Mouse (Mus musculus) thymus, adult 2 months (tissue): ENCODE data around the gene Zcchc2. TPM values are rescaled to one million over a fixed set of nuclear protein-coding genes. Genes with fewer than 3 reads are reported as not detected.

ENCODE experiments used
- DNase-seq: peaks from one replicate; pipeline ENCODE4 v3.0.0; 2021
- H3K27ac ChIP-seq: fragments of 200-500 bp; 2 replicates; pipeline ENCODE4 v1.5.1; 2012; ENCODE audit warnings: low read length, control low read depth; ENCODE audit not compliant: control insufficient read depth, insufficient read depth
- H3K27me3 ChIP-seq: fragments of 200-500 bp; 2 replicates; pipeline ENCODE4 v1.6.1; 2012; ENCODE audit warnings: mild to moderate bottlenecking, low read length, moderate library complexity, mixed read lengths; ENCODE audit not compliant: control insufficient read depth, insufficient read depth
- H3K36me3 ChIP-seq: fragments of 200-500 bp; 2 replicates; pipeline ENCODE4 v1.6.1; 2012; ENCODE audit warnings: mild to moderate bottlenecking, low read length, moderate library complexity; ENCODE audit not compliant: control insufficient read depth, insufficient read depth
- H3K4me1 ChIP-seq: fragments of 200-500 bp; replicated peaks from 2 replicates; pipeline ENCODE4 v1.6.1; 2012; ENCODE audit warnings: low read length; ENCODE audit not compliant: control insufficient read depth, insufficient read depth
- H3K4me3 ChIP-seq: fragments of 200-500 bp; 2 replicates; pipeline ENCODE4 v1.5.1; 2012; ENCODE audit warnings: mild to moderate bottlenecking, low read length, control low read depth, moderate library complexity; ENCODE audit not compliant: control insufficient read depth, insufficient read depth
- CTCF ChIP-seq: fragments of 200-500 bp; IDR thresholded peaks from 2 replicates; pipeline ENCODE4 v1.5.1; 2012; ENCODE audit warnings: mild to moderate bottlenecking, control low read depth, low read length, moderate library complexity, borderline replicate concordance; ENCODE audit not compliant: control insufficient read depth, poor library complexity, insufficient read depth; ENCODE audit errors: extremely low read depth
- POLR2A ChIP-seq: fragments of 200-500 bp; IDR thresholded peaks from 2 replicates; pipeline ENCODE4 v1.6.1; 2012; ENCODE audit warnings: mild to moderate bottlenecking, low read length, control low read depth, moderate library complexity; ENCODE audit not compliant: control insufficient read depth, poor library complexity, insufficient read depth; ENCODE audit errors: extremely low read depth
- WGBS: fragments of 180-500 bp; shearing (Covaris S2); methylation state at CpG from one replicate; pipeline ENCODE4 v1.1.7; 2018; 5-methylcytosine and 5-hydroxymethylcytosine counted together
- polyA plus RNA-seq: library from polyadenylated mRNA; depleted of rRNA; stranded (reverse); fragments of >200 nt; gene quantifications from 2 replicates; pipeline ENCODE4 v1.2.3, GENCODE M21; 2012; rRNA removed

Zcchc2 gene
- 36.5 and 38.2 TPM in 2 replicates for polyA plus RNA-seq

- WGBS, result under 1% methylated on average over 81 of the region's 83 CpGs
- Histone ChIP-seq H3K36me3 (no peaks in the 10 kb centered on the region), H3K27me3 (no peaks in the 10 kb centered on the region), H3K27ac (peak within 1 kb of the TSS; percentile 65; the same call in 1 of the 2 replicates), H3K4me1 (peaks cover 7% of the 10 kb centered on the region), H3K4me3 (peak within 1 kb of the TSS; percentile 86)
- TF ChIP-seq CTCF (0 out of 2 replicates have a peak, but pooled peaks have one; percentile 9), POLR2A (peak; percentile 95)
- peak; percentile 99 for DNase-seq
These were observed at the start of gene Zcchc2 for GRCm38 (mm10) chr1:105990138-105990821. Gene Zcchc2, plus strand, starts transcription at chr1:105990406.

GRCm38 (mm10) chr1:105944927-105945580 lies 45.2 kb upstream of the Zcchc2 start:
- no peak for DNase-seq
- no peaks in the 10 kb centered on the region for H3K27me3 ChIP-seq
- TF ChIP-seq CTCF, result no peak
- no peak for TF ChIP-seq POLR2A
- WGBS, result 93% methylated on average over 10 of the region's 10 CpGs
- no peaks in the 10 kb centered on the region for H3K36me3 ChIP-seq
- H3K4me1 ChIP-seq, result no peaks in the 10 kb centered on the region
- H3K4me3 ChIP-seq, result no peak overlapping the region
- H3K27ac ChIP-seq, result no peak overlapping the region

GRCm38 (mm10) chr1:105946581-105947540 lies 43.3 kb upstream of the Zcchc2 start:
- WGBS, result 89% methylated on average over 13 of the region's 13 CpGs
- H3K27ac ChIP-seq, result no peak overlapping the region
- H3K4me1 ChIP-seq, result no peaks in the 10 kb centered on the region
- no peak overlapping the region for H3K4me3 ChIP-seq
- TF ChIP-seq POLR2A, result no peak
- no peak for TF ChIP-seq CTCF
- no peaks in the 10 kb centered on the region for H3K36me3 ChIP-seq
- H3K27me3 ChIP-seq, result no peaks in the 10 kb centered on the region
- no peak for DNase-seq

GRCm38 (mm10) chr1:105948352-105948751 lies 41.9 kb upstream of the Zcchc2 start:
- WGBS, result 96% methylated on average over 6 of the region's 6 CpGs
- no peaks in the 10 kb centered on the region for H3K4me1 ChIP-seq
- H3K27me3 ChIP-seq, result no peaks in the 10 kb centered on the region
- no peak overlapping the region for H3K4me3 ChIP-seq
- no peak for TF ChIP-seq CTCF
- no peak for TF ChIP-seq POLR2A
- H3K36me3 ChIP-seq, result no peaks in the 10 kb centered on the region
- no peak for DNase-seq
- H3K27ac ChIP-seq, result no peak overlapping the region

GRCm38 (mm10) chr1:105953588-105953987 lies 36.6 kb upstream of the Zcchc2 start:
- 88% methylated on average over 2 of the region's 2 CpGs for WGBS
- Histone ChIP-seq H3K4me1 (no peaks in the 10 kb centered on the region), H3K27me3 (no peaks in the 10 kb centered on the region), H3K27ac (no peak overlapping the region), H3K4me3 (no peak overlapping the region), H3K36me3 (no peaks in the 10 kb centered on the region)
- no peak for DNase-seq
- no peak for TF ChIP-seq POLR2A
- no peak for TF ChIP-seq CTCF

- TF ChIP-seq CTCF (no peak), POLR2A (no peak)
- Histone ChIP-seq H3K27ac (no peak overlapping the region), H3K4me3 (no peak overlapping the region), H3K4me1 (no peaks in the 10 kb centered on the region), H3K36me3 (no peaks in the 10 kb centered on the region), H3K27me3 (no peaks in the 10 kb centered on the region)
- no peak for DNase-seq
These were observed 36.2 kb upstream of the Zcchc2 start for GRCm38 (mm10) chr1:105954047-105954446.
